8 mouse cellular contexts compared by ENCODE assay signal in genomic region chr5:151292310-151292709, GRCm38 (mm10). TPM values are rescaled to one million over a fixed set of nuclear protein-coding genes. Genes with fewer than 3 reads are reported as not detected.
DNase-seq lines count a peak whose midpoint lies in the region; ATAC-seq lines count a peak whose summit lies in the region.

No protein-coding gene starts in this region.

- no peak overlapping the region for H3K27ac ChIP-seq in heart, embryonic 12.5 days (ENCODE audit: poor library complexity, severe bottlenecking)
- no peak overlapping the region for H3K27ac ChIP-seq in forebrain, embryonic 13.5 days

- no peak overlapping the region for H3K4me3 ChIP-seq in heart, embryonic 12.5 days
- H3K4me3 ChIP-seq in forebrain, embryonic 13.5 days, result no peak overlapping the region

- H3K4me1 ChIP-seq in heart, embryonic 12.5 days (replicated peaks), result no peaks in the 10 kb centered on the region
- no peaks in the 10 kb centered on the region for H3K4me1 ChIP-seq in forebrain, embryonic 13.5 days

- no peak for ATAC-seq in heart, embryonic 12.5 days (ENCODE audit: insufficient number of reproducible peaks, low FRiP score)
- no peak for ATAC-seq in forebrain, embryonic 13.5 days

- no peaks in the 10 kb centered on the region for H3K27me3 ChIP-seq in heart, embryonic 12.5 days (replicated peaks)
- H3K27me3 ChIP-seq in forebrain, embryonic 13.5 days, result no peaks in the 10 kb centered on the region

- no peaks in the 10 kb centered on the region for H3K9me3 ChIP-seq in heart, embryonic 12.5 days (replicated peaks)
- H3K9me3 ChIP-seq in forebrain, embryonic 13.5 days (replicated peaks), result no peaks in the 10 kb centered on the region

- H3K36me3 ChIP-seq in heart, embryonic 12.5 days, result no peaks in the 10 kb centered on the region
- no peaks in the 10 kb centered on the region for H3K36me3 ChIP-seq in forebrain, embryonic 13.5 days (ENCODE audit: poor library complexity, severe bottlenecking)

- intact Hi-C loops in left cerebral cortex, postnatal 10 days (cut with DNase I), result no loop called here

- H3K9ac ChIP-seq in heart, embryonic 12.5 days, result no peak overlapping the region
- H3K9ac ChIP-seq in forebrain, embryonic 13.5 days, result no peak overlapping the region

- 24% methylated on average over 1 of the region's 1 CpGs for whole genome bisulfite sequencing in heart, embryonic 12.5 days
- 15% methylated on average over 1 of the region's 1 CpGs for WGBS in forebrain, embryonic 13.5 days

- DNase-seq in heart, adult 8-10 months (ENCODE audit: low spot score), result peak; percentile 10
- DNase-seq in A20 (ENCODE audit: low read depth, low spot score), result peak; percentile 62
- DNase-seq in T-cell, adult 2 months (ENCODE audit: low spot score), result peak; percentile 47
- peak; percentile 38 to 41 for DNase-seq in kidney, postnatal 4 days
- peak; percentile 34 to 71 for DNase-seq in spleen, postnatal 4 days (ENCODE audit: low spot score in 2 of 2)
- DNase-seq in left cerebral cortex, postnatal 10 days (ENCODE audit: extremely low spot score in 1 of 2, low spot score in 2 of 2), result no peak

- no peak overlapping the region for H3K4me2 ChIP-seq in heart, embryonic 12.5 days
- no peak overlapping the region for H3K4me2 ChIP-seq in forebrain, embryonic 13.5 days

RNA-seq across cellular contexts. Expression of gene Stard13, which starts 58.7 kb away (rescaled TPM):
- 10 to 100 TPM; 24.3 to 29.4 (median 27.4) TPM for total RNA-seq in heart, adult 8-10 months (2022)
- polyA plus RNA-seq in heart, embryonic 12.5 days (2016; fragmentation: Nextera tagmentation; extraction: Ambion mirVana), result 3.2 and 4.1 TPM in 2 replicates
- 10 to 100 TPM in 1 of 2 experiments, 1 to 10 TPM in 1; 9.8 to 10.7 TPM for total RNA-seq in left cerebral cortex, postnatal 10 days (2021)
- 2.4 and 4.2 TPM in 2 replicates for polyA plus RNA-seq in forebrain, embryonic 13.5 days (2015; fragmentation: Nextera tagmentation; extraction: Ambion mirVana)

Comparison
In these comparisons a context has a peak if more than half of its experiments do, and no peak if none do; other contexts are left out.
1. DNase-seq: peak in heart, adult 8-10 months (single experiment), A20 (single experiment), T-cell, adult 2 months (single experiment), kidney, postnatal 4 days (2 of 2) and spleen, postnatal 4 days (2 of 2); none in left cerebral cortex, postnatal 10 days (0 of 2).